Mouse (Mus musculus) right cerebral cortex, postnatal 10 days (tissue): Measurements from ENCODE around the gene Itprid2.

Experiments used
- DNase-seq, 2 experiments: peaks; one replicate each; pipeline ENCODE4 v3.0.0; 2021; ENCODE audit warnings: low spot score in 2 of 2

Gene Itprid2

GRCm38 (mm10) chr2:79713662-79714091, 78.5 kb downstream of the Itprid2 start:
- no peak for DNase-seq

- DNase-seq = no peak
These were observed 79.6 kb downstream of the Itprid2 start for GRCm38 (mm10) chr2:79714745-79715144.

- no peak for DNase-seq
These were observed 80.8 kb downstream of the Itprid2 start for GRCm38 (mm10) chr2:79715925-79716324.

- DNase-seq = no peak
These were observed 82.7 kb downstream of the Itprid2 start for GRCm38 (mm10) chr2:79717846-79718245.

- no peak for DNase-seq
These were observed 87.3 kb downstream of the Itprid2 start for GRCm38 (mm10) chr2:79722415-79722814.
